Mouse (Mus musculus) layer of hippocampus, adult 2 months (tissue): Measurements from ENCODE around the gene Tepsin. TPM values are rescaled to one million over a fixed set of nuclear protein-coding genes. Genes with fewer than 3 reads are reported as not detected.

Experiments
- DNase-seq, 2 experiments: peaks; one replicate each; pipeline ENCODE4 v3.0.0; 2022; ENCODE audit warnings: low spot score in 2 of 2
- H3K27ac ChIP-seq: fragments of 200-600 bp; 2 replicates; pipeline ENCODE4 v1.8.1; 2022
- H3K4me3 ChIP-seq: fragments of 200-600 bp; 2 replicates; pipeline ENCODE4 v1.8.1; 2022; ENCODE audit warnings: mild to moderate bottlenecking
- CTCF ChIP-seq: fragments of 200-600 bp; conservative IDR thresholded peaks from 2 replicates; pipeline ENCODE4 v1.8.1; 2022; ENCODE audit warnings: antibody characterized with exemption, mild to moderate bottlenecking, moderate library complexity
- total RNA-seq, 2 experiments: library from RNA; stranded (reverse); gene quantifications; 2 replicates each; pipeline ENCODE4 v1.2.3; 2021

The Tepsin gene
- total RNA-seq, 2 experiments from 2014 or later, result 16.3 to 17.1 TPM

- H3K27ac ChIP-seq, result no peak overlapping the region
- DNase-seq, result no peak
- no peak overlapping the region for H3K4me3 ChIP-seq
- no peak for TF ChIP-seq CTCF
Measured at GRCm38 (mm10) chr11:120069261-120069660, 29.3 kb downstream of the Tepsin start.

GRCm38 (mm10) chr11:120067834-120068233 lies 30.7 kb downstream of the Tepsin start:
- TF ChIP-seq CTCF, result peak; percentile 45
- Histone ChIP-seq H3K4me3 (no peak overlapping the region), H3K27ac (no peak overlapping the region)
- DNase-seq, result no peak

GRCm38 (mm10) chr11:120065291-120065690 lies 33.2 kb downstream of the Tepsin start:
- peak; percentile 95 for TF ChIP-seq CTCF
- Histone ChIP-seq H3K27ac (no peak overlapping the region), H3K4me3 (no peak overlapping the region)
- DNase-seq, result peak in 1 of 2 experiments; percentile 56

- DNase-seq, result no peak
- TF ChIP-seq CTCF, result no peak
- Histone ChIP-seq H3K27ac (no peak overlapping the region), H3K4me3 (no peak overlapping the region)
Measured at GRCm38 (mm10) chr11:120064668-120065040, 33.9 kb downstream of the Tepsin start.

GRCm38 (mm10) chr11:120064006-120064667 lies 34.4 kb downstream of the Tepsin start:
- H3K4me3 ChIP-seq, result no peak overlapping the region
- TF ChIP-seq CTCF, result no peak
- no peak for DNase-seq
- H3K27ac ChIP-seq, result no peak overlapping the region

GRCm38 (mm10) chr11:120063326-120063725 lies 35.2 kb downstream of the Tepsin start:
- no peak for TF ChIP-seq CTCF
- DNase-seq, result no peak
- Histone ChIP-seq H3K4me3 (no peak overlapping the region), H3K27ac (no peak overlapping the region)

- DNase-seq, result no peak
- Histone ChIP-seq H3K27ac (no peak overlapping the region), H3K4me3 (no peak overlapping the region)
- no peak for TF ChIP-seq CTCF
Measured at GRCm38 (mm10) chr11:120060634-120061033, 37.9 kb downstream of the Tepsin start.

GRCm38 (mm10) chr11:120055953-120056732 lies 42.4 kb downstream of the Tepsin start:
- DNase-seq, result no peak
- H3K4me3 ChIP-seq, result no peak overlapping the region
- H3K27ac ChIP-seq, result no peak overlapping the region
- no peak for TF ChIP-seq CTCF

- H3K27ac ChIP-seq, result no peak overlapping the region
- DNase-seq, result no peak
- H3K4me3 ChIP-seq, result no peak overlapping the region
- TF ChIP-seq CTCF, result no peak
Measured at GRCm38 (mm10) chr11:120053846-120054245, 44.7 kb downstream of the Tepsin start.

GRCm38 (mm10) chr11:120052274-120052673 lies 46.3 kb downstream of the Tepsin start:
- TF ChIP-seq CTCF, result no peak

GRCm38 (mm10) chr11:120051124-120051811 lies 47.3 kb downstream of the Tepsin start:
- TF ChIP-seq CTCF, result no peak
- Histone ChIP-seq H3K4me3 (no peak overlapping the region; the same call in 1 of the 2 replicates), H3K27ac (peak overlapping the region; percentile 78)
- no peak for DNase-seq

More at GRCm38 (mm10) chr11:120052274-120052673, 46.3 kb downstream of the Tepsin start:
- Histone ChIP-seq H3K4me3 (no peak overlapping the region), H3K27ac (no peak overlapping the region)
- DNase-seq, result no peak

- Histone ChIP-seq H3K4me3 (no peak overlapping the region), H3K27ac (peak overlapping the region; percentile 100; the same call in 1 of the 2 replicates)
- no peak for TF ChIP-seq CTCF
- DNase-seq, result no peak
Measured at GRCm38 (mm10) chr11:120049067-120049466, 49.5 kb downstream of the Tepsin start.

GRCm38 (mm10) chr11:120048252-120048556 lies 50.3 kb downstream of the Tepsin start:
- peak; percentile 55 to 75 for DNase-seq
- peak overlapping the region; percentile 100 for H3K27ac ChIP-seq

More at GRCm38 (mm10) chr11:120048252-120048556, 50.3 kb downstream of the Tepsin start:
- TF ChIP-seq CTCF, result peak; percentile 72
- H3K4me3 ChIP-seq, result peak overlapping the region; percentile 93
